Mouse (Mus musculus) ES-Bruce4 (cell line): ENCODE measurements around the gene Glis2.

ENCODE experiments used
- CTCF ChIP-seq: IDR thresholded peaks from one replicate; pipeline ENCODE4 v1.8.1; 2011; ENCODE audit warnings: low read depth, low read length
- EP300 ChIP-seq: IDR thresholded peaks from 2 replicates; pipeline ENCODE4 v1.6.1; 2011; ENCODE audit warnings: low read depth, low read length; ENCODE audit not compliant: insufficient read depth
- POLR2A ChIP-seq: IDR thresholded peaks from one replicate; pipeline ENCODE4 v1.8.1; 2011; ENCODE audit warnings: low read length; ENCODE audit not compliant: insufficient read depth

GRCm38 (mm10) chr16:4661605-4662004 lies 67.1 kb downstream of the Glis2 start:
- TF ChIP-seq POLR2A (no peak), CTCF (no peak), EP300 (no peak)
